Mouse (Mus musculus) bone marrow, adult 2 months (tissue): ENCODE results near the gene Pcp2. TPM values are rescaled to one million over a fixed set of nuclear protein-coding genes. Genes with fewer than 3 reads are reported as not detected.

Source experiments
- H3K27ac ChIP-seq: fragments of 200-500 bp; 2 replicates; pipeline ENCODE4 v1.5.1; 2012; ENCODE audit warnings: low read depth, mild to moderate bottlenecking, control low read depth, inconsistent platforms, low read length; ENCODE audit not compliant: control insufficient read depth, poor library complexity, insufficient read depth
- H3K4me1 ChIP-seq: fragments of 200-500 bp; 2 replicates; pipeline ENCODE4 v1.6.1; 2011; ENCODE audit warnings: low read length; ENCODE audit not compliant: control insufficient read depth, insufficient read depth
- H3K4me3 ChIP-seq: fragments of 200-500 bp; replicated peaks from 2 replicates; pipeline ENCODE3; 2011; ENCODE audit warnings: mild to moderate bottlenecking, low read depth, low read length, control low read depth; ENCODE audit not compliant: control insufficient read depth
- CTCF ChIP-seq: fragments of 200-500 bp; IDR thresholded peaks from 2 replicates; pipeline ENCODE4 v1.5.1; 2011; ENCODE audit warnings: low read length, control low read depth; ENCODE audit not compliant: control insufficient read depth, insufficient read depth
- POLR2A ChIP-seq: fragments of 200-500 bp; IDR thresholded peaks from 2 replicates; pipeline ENCODE4 v1.6.1; 2011; ENCODE audit warnings: low read depth, mild to moderate bottlenecking, control low read depth, low read length, borderline replicate concordance; ENCODE audit not compliant: control insufficient read depth
- WGBS: fragments of 180-500 bp; shearing (Covaris S2); methylation state at CpG from one replicate; pipeline ENCODE4 v1.1.7; 2018; 5-methylcytosine and 5-hydroxymethylcytosine counted together
- polyA plus RNA-seq: library from polyadenylated mRNA; stranded (reverse); fragments of >200 nt; gene quantifications from 2 replicates; pipeline ENCODE4 v1.2.4, GENCODE M21; 2011; ENCODE audit warnings: low replicate concordance; ENCODE audit not compliant: missing spikeins, insufficient read depth, insufficient read length

The Pcp2 gene
- not detected in 2 replicates for polyA plus RNA-seq

DNA sequence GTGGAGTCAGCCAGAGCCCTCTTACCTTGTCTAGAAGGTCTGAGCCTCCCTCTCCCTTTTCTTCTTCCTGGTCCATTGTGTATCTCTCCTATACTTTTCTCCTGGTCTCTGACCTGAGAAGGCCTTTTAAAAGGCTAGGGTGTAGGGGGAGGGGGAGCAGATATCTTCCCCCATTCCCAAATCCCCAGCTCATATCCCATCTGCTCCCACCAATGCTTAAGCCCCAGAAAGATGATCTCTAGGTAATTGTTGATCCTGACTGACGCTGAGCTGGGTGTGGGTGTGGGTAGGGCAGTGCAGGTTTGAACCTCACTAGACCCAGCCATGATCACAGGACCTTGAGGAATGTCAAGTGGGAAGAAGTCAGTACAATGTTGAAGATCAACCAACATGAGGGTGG is at the start of gene Pcp2:
Pcp2 (minus strand) TSS at position 101 of the 400 bp plus-strand sequence.
- Histone ChIP-seq H3K4me1 (peaks cover 1% of the 10 kb centered on the region; the same call in 1 of the 2 replicates), H3K27ac (no peak within 1 kb of the TSS), H3K4me3 (no peak within 1 kb of the TSS)
- 100% methylated on average over 1 of the region's 1 CpGs for WGBS
- TF ChIP-seq POLR2A (no peak), CTCF (no peak)

DNA sequence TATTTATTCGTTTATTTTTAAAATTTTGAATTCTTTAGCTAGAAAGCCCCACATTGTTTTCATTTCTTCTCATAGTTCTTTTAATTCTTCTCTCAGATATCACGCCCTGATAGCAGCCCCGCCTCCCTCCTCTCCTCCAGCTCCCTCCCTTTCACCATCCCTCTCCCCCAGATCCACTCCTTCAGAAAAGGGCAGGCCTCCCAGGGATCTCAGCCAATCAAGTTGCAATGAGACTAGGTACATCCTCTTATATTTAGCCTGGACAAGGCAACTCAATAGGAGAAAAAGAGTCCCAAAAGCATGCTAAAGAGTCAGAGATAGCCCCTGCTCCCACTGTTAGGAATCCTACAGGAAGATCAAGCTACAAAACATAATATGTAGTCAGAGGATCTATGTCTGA is 49.3 kb upstream of the Pcp2 start:
- 78% methylated on average over 3 of the region's 3 CpGs for WGBS
- Histone ChIP-seq H3K4me1 (peaks cover 1% of the 10 kb centered on the region; the same call in 1 of the 2 replicates), H3K27ac (no peak overlapping the region), H3K4me3 (no peak overlapping the region)
- no peak for TF ChIP-seq CTCF
- no peak for TF ChIP-seq POLR2A

DNA sequence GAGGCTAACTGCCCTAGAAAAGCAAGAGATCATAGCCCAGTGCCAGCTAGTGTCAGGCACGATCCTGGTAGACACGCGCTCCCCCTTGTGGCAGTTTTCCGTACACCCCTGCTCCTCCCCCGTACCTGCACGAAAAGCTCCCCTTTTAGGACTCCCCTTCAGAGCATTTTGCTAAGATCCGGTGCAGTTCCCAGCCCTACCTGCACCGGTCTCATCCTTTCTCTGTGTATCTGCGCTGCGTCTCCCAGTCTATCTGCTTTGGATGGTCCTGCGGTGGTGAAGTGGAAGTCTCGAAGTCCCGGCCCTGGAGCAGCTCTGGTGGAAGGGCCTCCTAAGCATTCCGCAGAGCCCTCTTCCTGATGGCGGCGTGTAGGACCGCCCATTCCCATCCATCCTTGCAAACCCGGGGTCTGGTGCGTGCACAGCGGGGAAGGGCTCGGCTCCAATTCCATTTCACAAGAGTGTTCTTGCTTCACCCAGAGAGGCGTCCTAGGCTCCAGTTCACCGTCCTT is 46.7 kb upstream of the Pcp2 start, which contains the start of gene Fcor:
Fcor (minus strand) TSS at position 383 of the 512 bp plus-strand sequence.
- TF ChIP-seq CTCF: peak; percentile 95
- peak; percentile 31; the same call in 1 of the 2 replicates for TF ChIP-seq POLR2A
- Histone ChIP-seq H3K27ac (peak within 1 kb of the TSS; percentile 17), H3K4me1 (no peaks in the 10 kb centered on the region; the same call in 1 of the 2 replicates), H3K4me3 (peak within 1 kb of the TSS; percentile 63)
- WGBS: under 1% methylated on average over 23 of the region's 23 CpGs

DNA sequence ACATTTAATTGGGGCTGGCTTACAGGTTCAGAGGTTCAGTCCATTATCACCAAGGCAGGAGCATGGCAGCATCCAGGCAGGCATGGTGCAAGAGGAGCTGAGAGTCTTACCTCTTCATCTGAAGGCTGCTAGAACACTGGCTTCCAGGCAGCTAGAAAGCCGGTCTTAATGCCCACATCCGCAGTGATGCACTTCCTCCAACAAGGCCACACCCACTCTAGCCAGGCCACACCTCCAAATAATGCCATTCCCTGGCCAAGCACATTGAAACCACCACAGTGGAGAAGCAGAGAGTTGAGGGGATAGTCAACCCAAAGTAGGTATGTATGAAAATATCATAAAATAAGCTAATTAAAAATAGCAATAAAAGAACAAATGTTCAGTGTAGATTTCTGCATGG is 45.0 kb upstream of the Pcp2 start:
- 10% methylated on average over 2 of the region's 2 CpGs for WGBS
- Histone ChIP-seq H3K4me3 (peak overlapping the region; percentile 59), H3K4me1 (no peaks in the 10 kb centered on the region; the same call in 1 of the 2 replicates), H3K27ac (peak overlapping the region; percentile 64)
- TF ChIP-seq POLR2A (no peak), CTCF (no peak)

DNA sequence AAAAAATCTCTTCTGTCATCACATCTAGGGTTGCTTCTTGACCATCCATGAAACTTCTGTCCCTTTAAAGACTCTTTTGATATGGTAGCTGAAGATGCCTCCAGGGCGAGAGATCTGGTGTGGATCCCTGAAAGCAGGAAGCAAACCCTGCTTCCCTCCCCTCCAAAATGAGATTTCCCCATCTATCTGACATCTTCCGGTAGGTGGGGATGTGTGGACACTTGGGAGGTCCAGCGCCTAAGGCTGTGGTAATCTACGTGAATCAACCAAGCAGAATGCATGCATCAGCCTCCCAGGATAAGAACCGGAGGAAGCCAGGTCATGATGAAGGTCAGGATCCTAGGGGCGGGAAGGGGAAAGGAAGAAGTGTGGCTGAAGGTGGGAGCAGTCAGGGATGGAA is 40.2 kb upstream of the Pcp2 start, which contains the start of gene Mcemp1:
Mcemp1 (plus strand) TSS at position 248 of the 400 bp plus-strand sequence.
- Histone ChIP-seq H3K4me1 (peaks cover 11% of the 10 kb centered on the region), H3K4me3 (peak within 1 kb of the TSS; percentile 82), H3K27ac (peak within 1 kb of the TSS; percentile 95)
- 44% methylated on average over 6 of the region's 6 CpGs for WGBS
- TF ChIP-seq CTCF (no peak), POLR2A (no peak; the same call in 1 of the 2 replicates)

DNA sequence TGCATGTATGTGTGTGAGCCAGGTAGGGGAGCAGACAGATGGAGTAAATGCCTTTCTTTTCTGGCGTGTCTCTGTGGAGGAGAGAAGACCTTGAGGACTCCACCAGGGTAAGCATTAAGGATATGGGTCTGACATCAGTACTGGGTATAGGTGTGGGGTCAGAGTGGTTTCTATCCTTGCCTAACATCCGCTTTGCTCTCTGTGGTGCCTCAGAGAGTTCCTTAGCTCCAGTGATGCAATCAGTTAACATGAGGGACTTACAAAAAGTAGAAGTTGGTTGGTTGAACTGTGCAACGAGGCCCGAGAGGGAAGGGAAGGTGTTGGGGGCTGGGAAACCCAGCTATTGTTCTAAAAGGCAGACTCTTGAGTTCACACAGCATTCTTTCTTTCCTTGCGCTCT is 39.1 kb upstream of the Pcp2 start:
- peak overlapping the region; percentile 95; the same call in 1 of the 2 replicates for H3K27ac ChIP-seq
- 16% methylated on average over 5 of the region's 5 CpGs for WGBS
- H3K4me3 ChIP-seq: no peak overlapping the region
- H3K4me1 ChIP-seq: peaks cover 13% of the 10 kb centered on the region
- no peak for TF ChIP-seq CTCF
- TF ChIP-seq POLR2A: no peak

DNA sequence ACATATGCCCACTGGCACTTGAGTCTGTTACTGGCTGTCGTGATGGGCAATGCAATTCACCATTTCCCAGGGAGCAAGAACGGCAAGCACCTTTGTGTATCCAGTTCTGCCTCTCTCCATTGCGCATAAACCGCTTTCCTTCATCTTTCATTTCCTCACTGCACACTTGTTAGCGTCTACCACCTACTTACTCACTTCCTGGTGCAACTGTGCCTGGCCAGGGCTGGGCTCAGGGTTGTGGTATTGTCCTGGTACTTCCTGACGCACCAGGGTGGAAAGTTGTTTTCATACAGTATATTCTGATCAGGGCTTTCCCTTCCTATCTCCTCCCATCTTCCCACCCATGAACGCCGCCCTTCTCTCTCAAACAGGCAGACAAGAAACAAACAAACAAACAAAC is 35.5 kb upstream of the Pcp2 start:
- TF ChIP-seq POLR2A: no peak
- no peak for TF ChIP-seq CTCF
- peak overlapping the region; percentile 89 for H3K27ac ChIP-seq
- WGBS: 22% methylated on average over 8 of the region's 8 CpGs
- peak overlapping the region; percentile 7 for H3K4me3 ChIP-seq
- H3K4me1 ChIP-seq: peaks cover 23% of the 10 kb centered on the region

GRCm38 (mm10) chr8:3656725-3657381 is 31.5 kb upstream of the Pcp2 start:
- TF ChIP-seq POLR2A (no peak), CTCF (no peak)
- peaks cover 17% of the 10 kb centered on the region for H3K4me1 ChIP-seq
- no peak overlapping the region for H3K27ac ChIP-seq
- 23% methylated on average over 7 of the region's 7 CpGs for WGBS
- peak overlapping the region; percentile 10 for H3K4me3 ChIP-seq

DNA sequence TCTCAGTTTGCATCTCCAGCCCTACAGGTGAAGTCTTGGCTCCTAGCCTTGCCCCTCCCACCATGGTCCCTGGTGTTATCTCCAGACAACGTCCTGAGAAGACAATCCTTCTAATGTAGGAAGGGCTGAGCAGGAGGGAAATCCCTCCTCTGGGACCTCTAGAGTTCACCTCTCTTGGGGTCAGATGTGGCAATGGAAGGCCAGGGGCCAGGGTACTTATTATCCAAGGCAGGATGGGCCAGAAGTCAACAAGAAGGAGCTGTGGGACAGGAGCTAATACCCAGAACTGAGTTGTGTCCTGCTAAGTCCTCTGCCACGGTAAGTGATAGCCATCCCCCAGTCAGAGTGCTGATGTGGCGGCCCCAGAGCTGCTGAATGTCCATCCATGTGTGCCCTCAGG is 30.2 kb upstream of the Pcp2 start, which contains the start of gene Retn:
Retn (plus strand) TSS at position 245 of the 400 bp plus-strand sequence.
- Histone ChIP-seq H3K27ac (no peak within 1 kb of the TSS), H3K4me1 (peaks cover 12% of the 10 kb centered on the region), H3K4me3 (no peak within 1 kb of the TSS)
- TF ChIP-seq CTCF (no peak), POLR2A (no peak)
- 73% methylated on average over 3 of the region's 3 CpGs for WGBS
